Mouse (Mus musculus) cortical plate, adult 2 months (tissue): ENCODE data around the gene Retn. TPM values are rescaled to one million over a fixed set of nuclear protein-coding genes. Genes with fewer than 3 reads are reported as not detected.
A peak's percentile ranks its signal among the peaks of the same experiment; 100 is the strongest.

Experiments used
- H3K27ac ChIP-seq: fragments of 200-500 bp; 2 replicates; pipeline ENCODE4 v1.5.1; 2012; ENCODE audit warnings: low read length, control low read depth, inconsistent platforms; ENCODE audit not compliant: insufficient read depth
- H3K4me1 ChIP-seq: fragments of 200-500 bp; 2 replicates; pipeline ENCODE4 v1.6.1; 2011; ENCODE audit warnings: low read length; ENCODE audit not compliant: control insufficient read depth, insufficient read depth
- H3K4me3 ChIP-seq: fragments of 200-500 bp; 2 replicates; pipeline ENCODE4 v1.5.1; 2011; ENCODE audit warnings: mild to moderate bottlenecking, low read length, control low read depth; ENCODE audit not compliant: insufficient read depth
- CTCF ChIP-seq: fragments of 200-500 bp; IDR thresholded peaks from 2 replicates; pipeline ENCODE4 v1.5.1; 2011; ENCODE audit warnings: mild to moderate bottlenecking, control low read depth, low read length; ENCODE audit not compliant: insufficient read depth; ENCODE audit errors: extremely low read depth
- POLR2A ChIP-seq: fragments of 200-500 bp; IDR thresholded peaks from 2 replicates; pipeline ENCODE4 v1.6.1; 2011; ENCODE audit warnings: mild to moderate bottlenecking, low read length, control low read depth; ENCODE audit not compliant: insufficient read depth; ENCODE audit errors: extremely low read depth
- polyA plus RNA-seq: library from polyadenylated mRNA; depleted of rRNA; stranded (reverse); fragments of >200 nt; gene quantifications from 2 replicates; pipeline ENCODE4 v1.2.3, GENCODE M21; 2012

Gene Retn
- polyA plus RNA-seq, 1 experiment, result 2.2 TPM

DNA sequence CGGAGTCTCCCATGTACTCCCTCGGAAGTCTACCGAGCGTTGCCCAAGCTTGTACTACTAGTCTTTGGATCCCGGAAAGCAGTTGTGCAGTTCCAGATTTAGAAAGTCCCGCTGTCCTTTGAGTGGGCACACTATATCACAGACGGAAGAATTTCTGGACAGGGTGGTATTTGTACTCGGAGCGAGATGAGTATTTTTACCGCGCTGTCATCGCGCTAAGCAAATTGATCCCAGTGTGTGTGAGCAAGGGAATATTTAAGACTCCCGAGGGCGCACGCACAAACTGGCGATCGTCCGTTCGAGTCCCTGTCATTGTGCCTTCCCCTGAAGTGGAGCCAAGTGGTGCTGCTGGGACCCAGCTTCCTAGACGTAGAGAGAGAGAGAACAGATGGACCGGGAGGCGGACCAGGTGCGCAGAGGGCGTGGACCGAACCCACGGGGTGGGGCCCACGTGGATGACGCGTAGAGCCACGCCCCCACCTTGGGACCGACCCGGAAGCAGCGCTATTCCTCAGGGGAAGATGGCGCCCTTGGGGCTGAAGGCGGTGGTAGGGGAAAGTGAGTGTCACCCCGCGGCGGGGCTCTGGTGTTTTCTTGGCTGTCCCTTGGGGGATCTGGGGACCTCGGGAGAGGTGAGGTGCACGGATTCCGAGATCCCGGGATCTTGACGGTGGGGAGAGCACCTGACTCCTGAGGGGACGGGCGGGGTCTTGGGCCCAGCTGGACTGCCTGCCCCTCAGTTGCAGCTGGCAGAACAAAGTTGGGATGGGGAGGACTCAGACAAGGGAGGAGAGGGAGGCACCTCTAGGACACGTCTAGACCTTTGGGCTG lies 24.7 kb upstream of the Retn start, which contains the start of gene Stxbp2:
Gene Stxbp2 (plus strand): TSS at position 309 of the 831 bp plus-strand sequence.
- H3K4me1 ChIP-seq, result no peaks in the 10 kb centered on the region
- no peak within 1 kb of the TSS for H3K27ac ChIP-seq
- TF ChIP-seq POLR2A (no peak), CTCF (no peak)
- H3K4me3 ChIP-seq, result peak within 1 kb of the TSS; percentile 49

DNA sequence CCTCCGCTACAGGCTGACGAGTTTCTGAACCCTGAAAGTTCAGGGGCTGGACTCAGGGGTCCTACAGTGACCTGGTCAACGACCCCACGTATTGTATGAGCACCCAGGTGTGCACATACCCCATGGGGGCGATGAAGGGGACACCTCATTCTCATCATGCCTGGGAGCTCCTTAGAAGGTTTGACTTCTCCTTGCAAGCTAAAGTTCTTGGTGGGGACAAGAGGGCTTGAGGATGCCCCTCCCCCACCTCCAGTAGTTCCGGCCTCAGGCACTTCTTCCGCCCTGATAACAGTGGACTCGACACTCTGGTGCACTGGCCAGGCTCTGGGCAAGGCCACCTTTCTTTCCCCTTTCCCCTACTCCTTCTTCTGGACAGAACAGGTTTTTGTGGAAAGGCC lies 24.1 kb upstream of the Retn start:
- TF ChIP-seq POLR2A (no peak), CTCF (no peak)
- Histone ChIP-seq H3K27ac (no peak overlapping the region), H3K4me1 (no peaks in the 10 kb centered on the region), H3K4me3 (peak overlapping the region; percentile 49)

DNA sequence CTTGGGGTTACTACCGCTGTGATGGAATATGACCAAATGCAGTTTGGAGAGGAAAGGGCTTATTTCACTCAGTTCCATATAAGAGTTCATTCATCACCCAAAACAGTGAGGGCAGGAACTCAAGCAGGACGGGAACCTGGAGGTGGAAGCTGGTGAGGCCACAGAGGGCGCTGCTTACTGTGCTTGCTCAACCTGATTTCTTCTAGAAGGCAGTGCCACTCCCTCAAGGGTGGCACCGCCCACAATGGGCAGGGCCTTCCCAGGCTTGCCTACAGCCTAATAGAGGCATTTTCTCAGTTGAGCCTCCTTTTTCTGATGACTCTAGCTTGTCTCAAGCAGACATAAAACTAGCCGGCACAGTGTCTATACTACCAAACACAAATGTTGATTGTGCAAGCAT lies 9.8 kb upstream of the Retn start:
- TF ChIP-seq CTCF (no peak), POLR2A (no peak)
- Histone ChIP-seq H3K27ac (no peak overlapping the region), H3K4me1 (no peaks in the 10 kb centered on the region), H3K4me3 (no peak overlapping the region)

DNA sequence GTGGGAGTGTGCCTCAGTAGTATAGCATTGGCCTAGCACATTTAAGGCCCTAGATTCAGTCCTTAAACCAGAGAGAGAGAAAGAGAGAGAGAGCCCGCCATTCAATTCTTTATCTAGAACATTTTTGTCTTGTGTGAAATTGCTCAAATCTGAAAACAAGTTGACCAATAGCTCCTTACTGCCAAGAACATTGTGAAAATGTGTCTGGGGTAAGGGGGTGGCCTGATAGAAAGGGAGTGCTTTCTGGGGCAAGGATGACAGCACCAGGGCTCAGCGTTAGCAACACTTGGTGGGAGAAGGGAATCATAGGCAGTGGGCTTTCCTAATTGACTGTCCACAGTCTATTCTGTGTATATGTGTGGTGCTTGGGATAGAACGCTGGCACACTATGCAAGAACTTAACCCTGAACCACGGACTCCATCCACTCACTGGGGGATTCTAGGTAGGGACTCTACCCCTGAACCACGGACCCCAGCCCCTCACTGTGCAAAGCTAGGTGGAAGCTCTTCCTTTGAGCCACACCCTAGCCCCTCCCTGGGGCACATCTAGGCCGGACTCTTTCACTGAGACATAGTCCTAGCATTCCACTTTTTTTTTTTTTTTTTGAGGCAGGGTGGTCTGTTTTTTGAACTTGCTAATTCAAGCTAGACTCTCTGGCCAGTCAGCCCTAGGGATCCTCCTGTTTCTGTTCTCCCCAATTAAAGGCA lies 8.6 kb upstream of the Retn start:
- Histone ChIP-seq H3K4me3 (no peak overlapping the region), H3K4me1 (no peaks in the 10 kb centered on the region), H3K27ac (no peak overlapping the region)
- TF ChIP-seq POLR2A, result no peak
- no peak for TF ChIP-seq CTCF

DNA sequence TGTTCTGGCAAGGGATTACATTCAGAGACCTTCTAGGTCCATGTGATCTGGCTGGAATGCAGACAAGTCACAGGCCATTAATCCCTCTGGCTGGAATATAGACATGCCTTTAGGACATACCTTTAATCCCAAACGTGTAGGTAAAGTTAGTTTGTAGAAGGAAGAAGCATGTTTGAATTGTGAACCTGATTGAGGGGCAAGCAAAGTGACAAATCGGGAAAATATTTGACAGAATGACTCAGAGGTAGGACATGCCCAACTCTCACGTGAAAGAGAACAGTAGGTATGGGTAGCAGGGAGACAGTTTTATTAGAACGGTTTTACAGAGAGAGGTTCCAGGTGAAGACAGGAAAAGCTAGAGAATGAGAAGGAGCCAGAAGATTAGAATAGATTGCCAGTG lies 8.0 kb upstream of the Retn start:
- H3K4me3 ChIP-seq, result no peak overlapping the region
- no peak overlapping the region for H3K27ac ChIP-seq
- TF ChIP-seq POLR2A (no peak), CTCF (no peak)
- no peaks in the 10 kb centered on the region for H3K4me1 ChIP-seq

DNA sequence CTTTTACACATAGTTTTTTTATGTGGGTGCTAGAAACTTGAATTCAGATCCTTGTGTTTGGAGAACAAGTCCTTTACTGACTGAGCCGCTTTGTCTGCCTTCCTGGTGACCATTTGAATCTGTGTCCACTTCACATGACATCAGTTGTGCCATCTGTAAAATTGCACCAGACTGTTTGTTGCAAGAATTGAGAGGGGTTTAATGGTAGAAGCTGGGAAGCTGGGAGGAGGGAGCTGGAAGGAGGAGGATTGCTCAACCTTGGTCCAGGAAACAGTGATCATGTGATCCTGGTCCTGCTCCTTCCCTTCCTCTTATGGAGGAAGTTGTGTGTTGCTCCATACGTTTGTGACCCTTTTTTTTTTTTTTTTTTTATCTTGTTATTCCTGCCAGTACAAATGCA lies 7.3 kb upstream of the Retn start:
- Histone ChIP-seq H3K4me1 (no peaks in the 10 kb centered on the region), H3K4me3 (no peak overlapping the region), H3K27ac (no peak overlapping the region)
- TF ChIP-seq CTCF, result no peak
- TF ChIP-seq POLR2A, result no peak

DNA sequence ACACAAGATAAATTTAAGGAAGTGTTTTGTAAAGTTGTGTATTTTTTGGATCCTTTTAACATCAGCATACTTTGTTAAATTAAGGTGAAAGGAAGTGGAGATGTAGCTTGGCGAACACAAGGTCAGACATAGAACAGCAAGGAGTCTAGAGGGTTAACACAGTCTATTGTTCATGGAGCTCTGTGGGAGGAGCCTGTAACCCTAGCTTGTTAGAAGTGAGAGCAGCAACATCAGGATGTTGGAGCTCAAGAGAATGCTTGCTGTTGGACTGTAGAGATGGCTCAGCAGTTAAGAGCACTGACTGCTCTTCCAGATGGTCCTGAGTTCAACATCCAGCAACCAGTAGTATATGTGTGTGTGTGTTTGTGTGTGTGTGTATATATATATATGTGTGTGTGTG lies 6.6 kb upstream of the Retn start:
- Histone ChIP-seq H3K4me3 (no peak overlapping the region), H3K27ac (no peak overlapping the region), H3K4me1 (no peaks in the 10 kb centered on the region)
- TF ChIP-seq POLR2A, result no peak
- TF ChIP-seq CTCF, result no peak

DNA sequence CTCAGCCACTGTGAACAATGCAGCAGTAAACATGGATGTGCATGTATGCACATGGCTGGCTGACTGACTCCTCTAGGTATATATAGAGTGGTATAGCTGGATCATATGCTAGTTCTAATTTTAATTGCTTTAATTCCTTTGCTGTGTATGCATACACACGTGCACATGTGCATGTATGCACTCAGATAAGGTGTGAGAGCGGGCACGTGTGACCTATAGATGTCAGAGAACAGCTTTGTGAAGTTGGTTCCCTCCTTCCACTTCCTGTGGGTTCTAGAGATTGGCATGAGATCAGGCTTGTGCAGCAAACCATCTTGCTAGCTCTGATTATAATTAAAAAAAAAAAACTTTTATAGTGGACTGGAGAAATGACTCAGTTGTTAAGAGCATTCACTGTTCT lies 2.7 kb upstream of the Retn start:
- H3K27ac ChIP-seq, result no peak overlapping the region
- TF ChIP-seq POLR2A, result no peak
- no peak for TF ChIP-seq CTCF
- no peaks in the 10 kb centered on the region for H3K4me1 ChIP-seq
- no peak overlapping the region for H3K4me3 ChIP-seq

DNA sequence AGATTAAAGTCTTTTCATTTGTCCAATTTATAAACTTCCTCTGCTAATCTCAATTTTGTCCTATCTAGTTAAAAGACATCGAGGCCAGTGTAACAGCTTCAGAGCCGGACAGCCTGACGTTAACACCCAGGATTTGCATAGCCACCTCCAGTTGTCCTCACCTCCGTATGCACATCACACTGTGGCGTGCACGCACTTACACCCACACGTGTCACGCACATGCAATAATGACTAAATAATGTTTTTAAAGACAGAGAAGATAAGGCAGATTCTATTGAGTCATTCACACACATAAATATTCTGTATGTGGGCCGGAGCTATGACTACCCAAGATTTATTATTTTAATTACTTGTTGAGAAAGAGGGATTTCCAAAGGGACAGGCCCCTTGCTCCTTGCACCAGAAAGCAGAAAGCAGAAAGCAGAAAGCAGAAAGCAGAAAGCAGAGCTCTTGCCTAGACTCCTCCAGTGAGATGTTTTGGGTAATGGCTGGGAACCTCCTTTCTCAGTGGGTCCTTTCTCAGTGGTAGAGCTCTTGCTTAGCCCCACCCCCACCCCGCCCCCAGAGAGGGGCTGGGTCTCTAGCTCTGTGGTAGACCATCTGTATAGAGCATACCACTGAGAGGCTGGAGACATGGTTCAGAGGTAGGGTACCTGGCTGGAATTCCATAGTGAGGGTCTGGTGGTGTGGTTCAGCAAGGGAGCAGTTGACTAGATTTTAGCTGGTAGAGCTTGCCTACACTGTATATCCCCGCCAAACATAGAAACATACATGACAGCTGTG lies 653 bp upstream of the Retn start:
- no peak overlapping the region for H3K4me3 ChIP-seq
- TF ChIP-seq POLR2A (no peak), CTCF (no peak)

More for the DNA sequence above, 653 bp upstream of the Retn start:
- H3K27ac ChIP-seq, result no peak overlapping the region
- no peaks in the 10 kb centered on the region for H3K4me1 ChIP-seq
